ENCODE assay signal across 8 mouse cellular contexts in genomic region chr1:135700605-135701004, GRCm38 (mm10). TPM values are rescaled to one million over a fixed set of nuclear protein-coding genes. Genes with fewer than 3 reads are reported as not detected.
DNase-seq lines count a peak whose midpoint lies in the region; ATAC-seq and TF ChIP-seq lines count a peak whose summit lies in the region.

No protein-coding gene starts in this region.

- H3K36me3 ChIP-seq in CH12.LX (replicated peaks in 1 of 2; ENCODE audit: control insufficient read depth in 1 of 2, insufficient read depth in 1 of 2, low read length in 1 of 2) = no peaks in the 10 kb centered on the region

- in situ Hi-C loops in CH12.LX (cut with MboI; ENCODE audit: low pct_ligation_motif_present, low pct_unique_long_range_greater_than_20kb, low sequenced_read_pairs) = no loop called here

- no peak overlapping the region for H3K27ac ChIP-seq in CH12.LX (ENCODE audit: insufficient read depth, low read depth)

- H3K9me3 ChIP-seq in CH12.LX (replicated peaks; ENCODE audit: low read length) = peaks cover 4% of the 10 kb centered on the region

- H3K4me1 ChIP-seq in CH12.LX (ENCODE audit: control insufficient read depth in 1 of 2, insufficient read depth in 2 of 2) = 0 out of 4 replicates have a peak, but pooled peaks cover 0 to 2% of the 10 kb centered on the region in 2 experiments

- no peaks in the 10 kb centered on the region for H3K79me2 ChIP-seq in CH12.LX (replicated peaks; ENCODE audit: control insufficient read depth, extremely low read depth, insufficient read depth, poor library complexity, severe bottlenecking)

- no peak for TF ChIP-seq POLR2A in CH12.LX (IDR thresholded peaks at IDR 0.05; ENCODE audit: low read depth, low read length)

- TF ChIP-seq RAD21 in CH12.LX (IDR thresholded peaks at IDR 0.05; ENCODE audit: low read depth, low read length) = peak; percentile 45

- H3K4me2 ChIP-seq in CH12.LX (ENCODE audit: insufficient read depth, low read depth, poor library complexity, severe bottlenecking) = no peak overlapping the region

- H3K4me3 ChIP-seq in CH12.LX (replicated peaks in 1 of 3; ENCODE audit: low read depth in 2 of 3, low read length in 2 of 3, poor library complexity in 1 of 3) = no peak overlapping the region

- ATAC-seq in erythroid progenitor cell, adult 5-6 weeks (replicated peaks; ENCODE audit: low FRiP score, poor library complexity, severe bottlenecking) = peak; percentile 88

- no peak for TF ChIP-seq EP300 in CH12.LX (IDR thresholded peaks at IDR 0.05; ENCODE audit: low read length)

- peak; percentile 78 for DNase-seq in CH12.LX (ENCODE audit: extremely low read depth)
- peak; percentile 76 for DNase-seq in adrenal gland, postnatal 25 days
- peak; percentile 84 for DNase-seq in heart, postnatal 4 days
- DNase-seq in layer of hippocampus, postnatal 36 days = peak; percentile 68 to 71
- peak; percentile 88 for DNase-seq in lung, postnatal 36 days
- peak; percentile 85 for DNase-seq in right cerebral cortex, adult 2 months (ENCODE audit: low spot score in 2 of 2)
- DNase-seq in urinary bladder, postnatal 36 days (ENCODE audit: low spot score in 2 of 2) = peak; percentile 61 to 74

- no peak overlapping the region for H3K9ac ChIP-seq in CH12.LX (ENCODE audit: insufficient read depth, low read depth)

- peaks cover 51% of the 10 kb centered on the region for H3K27me3 ChIP-seq in CH12.LX (replicated peaks)

- dilution Hi-C loops in CH12.LX (cut with MboI; ENCODE audit: extremely low pct_ligation_motif_present, extremely low pct_unique_long_range_greater_than_20kb, low sequenced_read_pairs) = no loop called here

- peak; percentile 85 to 86 for TF ChIP-seq CTCF in CH12.LX (conservative IDR thresholded peaks at IDR 0.05 in 1 of 2, IDR thresholded peaks at IDR 0.05 in 1 of 2; ENCODE audit: low read depth in 2 of 2, low read length in 2 of 2)

TF ChIP-seq in CH12.LX, 34 proteins besides CTCF, POLR2A, EP300 and RAD21:
- TF ChIP-seq JUN (IDR thresholded peaks at IDR 0.05; ENCODE audit: insufficient read depth, low read depth, low read length) = no peak
- TF ChIP-seq SMC3 (IDR thresholded peaks at IDR 0.05; ENCODE audit: low read depth, low read length) = peak; percentile 73

RNA-seq across cellular contexts. Expression of gene Csrp1, which starts 19.3 kb away (rescaled TPM):
- total RNA-seq in CH12.LX (2012; rRNA removed) (50.7 and 54.3 TPM in 2 replicates), CH12.LX (2014; rRNA removed) (44.7 and 49.4 TPM in 2 replicates)
- polyA plus RNA-seq in CH12.LX (2012; ENCODE audit: insufficient read length, low read depth) = 45.9 and 52.5 TPM in 2 replicates
- 43.2 and 52.1 TPM in 2 replicates for total RNA-seq in adrenal gland, postnatal 25 days (2021)
- total RNA-seq in erythroid progenitor cell, adult 5-6 weeks (2015; ENCODE audit: low replicate concordance) = 46.5 and 48.6 TPM in 2 replicates
- 31.8 and 44.7 TPM in 2 replicates for total RNA-seq in erythroid progenitor cell, adult 5-6 weeks (2017; ENCODE audit: low replicate concordance)
- 100 to 1,000 TPM; 262 to 267 TPM for total RNA-seq in heart, postnatal 4 days (2021)
- total RNA-seq in layer of hippocampus, postnatal 36 days (2021) = 100 to 1,000 TPM; 211 to 220 TPM
